Mouse (Mus musculus) cerebellum, adult 2 months (tissue): ENCODE results near the gene Pls1.

ENCODE experiments used
- CTCF ChIP-seq: fragments of 200-500 bp; IDR thresholded peaks from 2 replicates; pipeline ENCODE4 v1.5.1; 2011; ENCODE audit warnings: low read depth, mild to moderate bottlenecking, control low read depth, low read length, moderate library complexity, borderline replicate concordance; ENCODE audit not compliant: insufficient read depth
- POLR2A ChIP-seq: fragments of 200-500 bp; IDR thresholded peaks from 2 replicates; pipeline ENCODE4 v1.6.1; 2011; ENCODE audit warnings: low read length, control low read depth, borderline replicate concordance; ENCODE audit not compliant: insufficient read depth

GRCm38 (mm10) chr9:95796323-95796722, 48.8 kb downstream of the Pls1 start:
- TF ChIP-seq CTCF (no peak), POLR2A (no peak)
